Mouse (Mus musculus) neural tube, embryonic 11.5 days (tissue): ENCODE measurements around the gene Tbc1d19. TPM values are rescaled to one million over a fixed set of nuclear protein-coding genes. Genes with fewer than 3 reads are reported as not detected.

ENCODE experiments used
- ATAC-seq: fragments of 200-750 bp; cut with Nextera tagmentation; 2 replicates; pipeline ENCODE4 v1.8.0; 2017; ENCODE audit warnings: moderate number of reproducible peaks, mild to moderate bottlenecking, moderate TSS enrichment, moderate library complexity; ENCODE audit not compliant: insufficient read depth, low FRiP score, low TSS enrichment
- DNase-seq: peaks from one replicate; pipeline ENCODE4 v3.0.0-alpha.2; 2015; ENCODE audit warnings: low spot score
- H3K27ac ChIP-seq: fragments of 300-500 bp; sonication (generic); 2 replicates; pipeline ENCODE4 v1.5.1; 2014; ENCODE audit warnings: low read depth, mild to moderate bottlenecking, low read length
- H3K27me3 ChIP-seq: fragments of 300-500 bp; sonication (generic); 2 replicates; pipeline ENCODE4 v1.6.1; 2014; ENCODE audit warnings: mild to moderate bottlenecking, low read length, mixed read lengths; ENCODE audit not compliant: control insufficient read depth, insufficient read depth
- H3K36me3 ChIP-seq: fragments of 300-500 bp; sonication (generic); 2 replicates; pipeline ENCODE4 v1.6.1; 2014; ENCODE audit warnings: mild to moderate bottlenecking, low read length, moderate library complexity, mixed read lengths; ENCODE audit not compliant: control insufficient read depth, insufficient read depth
- H3K4me1 ChIP-seq: fragments of 300-500 bp; sonication (generic); 2 replicates; pipeline ENCODE4 v1.6.1; 2014; ENCODE audit warnings: low read length, mixed read lengths; ENCODE audit not compliant: control insufficient read depth, insufficient read depth
- H3K4me2 ChIP-seq: fragments of 300-500 bp; sonication (generic); 2 replicates; pipeline ENCODE4 v1.6.1; 2014; ENCODE audit warnings: low read depth, mild to moderate bottlenecking, moderate library complexity
- H3K4me3 ChIP-seq: fragments of 300-500 bp; sonication (generic); 2 replicates; pipeline ENCODE4 v1.5.1; 2014; ENCODE audit warnings: low read depth, low read length
- H3K9ac ChIP-seq: fragments of 300-500 bp; sonication (generic); 2 replicates; pipeline ENCODE4 v1.6.1; 2014; ENCODE audit warnings: mild to moderate bottlenecking, low read length
- H3K9me3 ChIP-seq: fragments of 300-500 bp; sonication (generic); 2 replicates; pipeline ENCODE4 v1.6.1; 2016; ENCODE audit warnings: low read length; ENCODE audit not compliant: control insufficient read depth
- WGBS: fragments of 180-500 bp; shearing (Covaris S2); extraction: QIAGEN DNeasy Blood & Tissue Kit; methylation state at CpG from one replicate; pipeline ENCODE4 v1.1.7; 2014; 5-methylcytosine and 5-hydroxymethylcytosine counted together
- polyA plus RNA-seq: library from polyadenylated mRNA; unstranded; fragments of >200 nt; fragmentation: Nextera tagmentation; extraction: Ambion mirVana; gene quantifications from 2 replicates; pipeline ENCODE4 v1.2.1, GENCODE M21; 2014

Tbc1d19 gene
- polyA plus RNA-seq, 1 experiment from 2014 or later = 65.0 TPM

- Histone ChIP-seq H3K9ac (no peak overlapping the region), H3K4me3 (no peak overlapping the region), H3K4me1 (no peaks in the 10 kb centered on the region), H3K36me3 (no peaks in the 10 kb centered on the region), H3K9me3 (no peaks in the 10 kb centered on the region), H3K27ac (no peak overlapping the region), H3K4me2 (no peak overlapping the region), H3K27me3 (no peaks in the 10 kb centered on the region)
- ATAC-seq (no peak), DNase-seq (no peak)
- 93% methylated on average over 4 of the region's 4 CpGs for WGBS
Measured at GRCm38 (mm10) chr5:53834489-53834888, 25.1 kb downstream of the Tbc1d19 start.

GRCm38 (mm10) chr5:53841256-53841655 lies 31.9 kb downstream of the Tbc1d19 start:
- Histone ChIP-seq H3K27ac (no peak overlapping the region), H3K36me3 (no peaks in the 10 kb centered on the region), H3K27me3 (no peaks in the 10 kb centered on the region), H3K9ac (no peak overlapping the region), H3K4me1 (no peaks in the 10 kb centered on the region), H3K4me3 (no peak overlapping the region), H3K4me2 (no peak overlapping the region), H3K9me3 (no peaks in the 10 kb centered on the region)
- ATAC-seq = no peak
- no peak for DNase-seq
- 84% methylated on average over 5 of the region's 5 CpGs for WGBS

- no peaks in the 10 kb centered on the region for H3K9me3 ChIP-seq
- no peaks in the 10 kb centered on the region for H3K4me1 ChIP-seq
- H3K9ac ChIP-seq = no peak overlapping the region
- H3K36me3 ChIP-seq = no peaks in the 10 kb centered on the region
- H3K27me3 ChIP-seq = no peaks in the 10 kb centered on the region
- WGBS = 62% methylated on average over 2 of the region's 2 CpGs
- DNase-seq (no peak), ATAC-seq (no peak)
- no peak overlapping the region for H3K4me3 ChIP-seq
- H3K4me2 ChIP-seq = no peak overlapping the region
- no peak overlapping the region for H3K27ac ChIP-seq
Measured at GRCm38 (mm10) chr5:53848294-53848942, 39.0 kb downstream of the Tbc1d19 start.

- no peaks in the 10 kb centered on the region; the same call in 1 of the 2 replicates for H3K36me3 ChIP-seq
- no peaks in the 10 kb centered on the region for H3K9me3 ChIP-seq
- ATAC-seq (no peak), DNase-seq (no peak)
- H3K4me2 ChIP-seq = no peak overlapping the region
- H3K4me1 ChIP-seq = no peaks in the 10 kb centered on the region
- no peaks in the 10 kb centered on the region for H3K27me3 ChIP-seq
- WGBS = 70% methylated on average over 5 of the region's 5 CpGs
- H3K9ac ChIP-seq = no peak overlapping the region
- no peak overlapping the region for H3K27ac ChIP-seq
- H3K4me3 ChIP-seq = no peak overlapping the region
Measured at GRCm38 (mm10) chr5:53852574-53852973, 43.2 kb downstream of the Tbc1d19 start.

- no peaks in the 10 kb centered on the region for H3K9me3 ChIP-seq
- H3K27me3 ChIP-seq = no peaks in the 10 kb centered on the region
- ATAC-seq (peak; percentile 71), DNase-seq (no peak)
- no peaks in the 10 kb centered on the region; the same call in 1 of the 2 replicates for H3K36me3 ChIP-seq
- no peak overlapping the region for H3K4me2 ChIP-seq
- 73% methylated on average over 6 of the region's 6 CpGs for WGBS
- H3K4me3 ChIP-seq = no peak overlapping the region
- no peak overlapping the region for H3K27ac ChIP-seq
- H3K4me1 ChIP-seq = no peaks in the 10 kb centered on the region
- H3K9ac ChIP-seq = no peak overlapping the region
Measured at GRCm38 (mm10) chr5:53854561-53854960, 45.2 kb downstream of the Tbc1d19 start.

- Histone ChIP-seq H3K4me1 (no peaks in the 10 kb centered on the region), H3K9me3 (no peaks in the 10 kb centered on the region), H3K36me3 (no peaks in the 10 kb centered on the region; the same call in 1 of the 2 replicates), H3K4me2 (no peak overlapping the region), H3K4me3 (no peak overlapping the region), H3K27ac (no peak overlapping the region), H3K9ac (no peak overlapping the region), H3K27me3 (no peaks in the 10 kb centered on the region)
- ATAC-seq (no peak), DNase-seq (no peak)
- WGBS = 92% methylated on average over 6 of the region's 6 CpGs
Measured at GRCm38 (mm10) chr5:53856011-53856410, 46.6 kb downstream of the Tbc1d19 start.

GRCm38 (mm10) chr5:53865146-53865545 lies 55.7 kb downstream of the Tbc1d19 start:
- Histone ChIP-seq H3K4me2 (no peak overlapping the region), H3K9ac (no peak overlapping the region), H3K9me3 (no peaks in the 10 kb centered on the region), H3K27me3 (no peaks in the 10 kb centered on the region), H3K4me1 (no peaks in the 10 kb centered on the region), H3K4me3 (no peak overlapping the region), H3K36me3 (no peaks in the 10 kb centered on the region), H3K27ac (no peak overlapping the region)
- ATAC-seq = no peak
- no peak for DNase-seq
- 85% methylated on average over 5 of the region's 5 CpGs for WGBS

GRCm38 (mm10) chr5:53865991-53866390 lies 56.6 kb downstream of the Tbc1d19 start:
- Histone ChIP-seq H3K27me3 (no peaks in the 10 kb centered on the region), H3K4me3 (no peak overlapping the region), H3K27ac (no peak overlapping the region), H3K9ac (no peak overlapping the region), H3K36me3 (no peaks in the 10 kb centered on the region), H3K4me1 (no peaks in the 10 kb centered on the region), H3K4me2 (no peak overlapping the region), H3K9me3 (no peaks in the 10 kb centered on the region)
- no peak for DNase-seq
- 88% methylated on average over 6 of the region's 6 CpGs for WGBS
- no peak for ATAC-seq

GRCm38 (mm10) chr5:53871665-53872312 lies 62.4 kb downstream of the Tbc1d19 start:
- H3K9ac ChIP-seq = no peak overlapping the region
- H3K27ac ChIP-seq = no peak overlapping the region
- no peaks in the 10 kb centered on the region for H3K9me3 ChIP-seq
- no peak overlapping the region for H3K4me3 ChIP-seq
- ATAC-seq = peak; percentile 68; the same call in 1 of the 2 replicates
- H3K27me3 ChIP-seq = no peaks in the 10 kb centered on the region
- WGBS = 34% methylated on average over 6 of the region's 6 CpGs
- H3K4me1 ChIP-seq = no peaks in the 10 kb centered on the region
- DNase-seq = peak; percentile 51
- H3K36me3 ChIP-seq = no peaks in the 10 kb centered on the region
- no peak overlapping the region for H3K4me2 ChIP-seq
